Mouse (Mus musculus) MEL (cell line): ENCODE results near the gene Sema3a. TPM values are rescaled to one million over a fixed set of nuclear protein-coding genes. Genes with fewer than 3 reads are reported as not detected.

ENCODE experiments used
- DNase-seq: peaks from one replicate; pipeline ENCODE4 v3.0.0; 2011; ENCODE audit warnings: low read depth, low spot score
- H3K27ac ChIP-seq: 2 replicates; pipeline ENCODE4 v1.5.1; 2012; ENCODE audit warnings: low read depth, mild to moderate bottlenecking, control low read depth, low read length, moderate library complexity; ENCODE audit not compliant: control insufficient read depth
- H3K27me3 ChIP-seq, 2 experiments: fragments of 150-350 bp in 1 of 2; sonication (generic) in 1 of 2; 2 replicates each; pipeline ENCODE4 v1.6.1; 2012; ENCODE audit warnings: low read length in 2 of 2, mild to moderate bottlenecking in 2 of 2, improper control_type of control experiment in 1 of 2, moderate library complexity in 1 of 2; ENCODE audit not compliant: insufficient read depth in 2 of 2, control insufficient read depth in 1 of 2
- H3K36me3 ChIP-seq, 2 experiments: 2 replicates each; pipeline ENCODE4 v1.6.1; 2012 to 2014; ENCODE audit warnings: low read length in 2 of 2, improper control_type of control experiment in 1 of 2, inconsistent platforms in 1 of 2, mild to moderate bottlenecking in 1 of 2; ENCODE audit not compliant: insufficient read depth in 2 of 2, control insufficient read depth in 1 of 2
- H3K4me1 ChIP-seq, 2 experiments: fragments of 150-350 bp in 1 of 2; sonication (generic) in 1 of 2; 2 replicates each; pipeline ENCODE4 v1.6.1; 2012; ENCODE audit warnings: low read length in 2 of 2, improper control_type of control experiment in 1 of 2, mild to moderate bottlenecking in 1 of 2; ENCODE audit not compliant: insufficient read depth in 2 of 2, control insufficient read depth in 1 of 2
- H3K4me3 ChIP-seq, 2 experiments: fragments of 150-350 bp in 1 of 2; sonication (generic) in 1 of 2; 2 replicates each; pipeline ENCODE4 v1.5.1; 2012; ENCODE audit warnings: low read depth in 2 of 2, low read length in 2 of 2, mild to moderate bottlenecking in 2 of 2, moderate library complexity in 2 of 2, control low read depth in 1 of 2, improper control_type of control experiment in 1 of 2; ENCODE audit not compliant: control insufficient read depth in 1 of 2, insufficient read depth in 1 of 2
- H3K79me2 ChIP-seq: 2 replicates; pipeline ENCODE4 v1.6.1; 2012; ENCODE audit warnings: mild to moderate bottlenecking, low read length, moderate library complexity; ENCODE audit not compliant: control insufficient read depth, poor library complexity, insufficient read depth
- H3K9ac ChIP-seq: 2 replicates; pipeline ENCODE4 v1.6.1; 2012; ENCODE audit warnings: low read depth, mild to moderate bottlenecking, control low read depth, low read length, moderate library complexity; ENCODE audit not compliant: control insufficient read depth, poor library complexity, severe bottlenecking
- H3K9me3 ChIP-seq: fragments of 150-350 bp; sonication (generic); replicated peaks from 2 replicates; pipeline ENCODE4 v1.6.1; 2012; ENCODE audit warnings: mild to moderate bottlenecking, low read length, improper control_type of control experiment, moderate library complexity; ENCODE audit not compliant: insufficient read depth
- CTCF ChIP-seq, 3 experiments: IDR thresholded peaks in 2 of 3; conservative IDR thresholded peaks in 1 of 3; 2 replicates each; pipeline ENCODE4 v1.5.1; 2011 to 2012; ENCODE audit warnings: low read length in 3 of 3, low read depth in 2 of 3, mild to moderate bottlenecking in 2 of 3, improper control_type of control experiment in 1 of 3, inconsistent platforms in 1 of 3, mixed read lengths in 1 of 3, moderate library complexity in 1 of 3; ENCODE audit not compliant: control insufficient read depth in 1 of 3, insufficient read depth in 1 of 3, poor library complexity in 1 of 3, severe bottlenecking in 1 of 3
- E2F4 ChIP-seq: IDR thresholded peaks from 2 replicates; pipeline ENCODE4 v1.6.1; 2011; ENCODE audit warnings: low read depth, low read length, improper control_type of control experiment, borderline replicate concordance
- EP300 ChIP-seq, 2 experiments: IDR thresholded peaks; 2 replicates each; pipeline ENCODE4 v1.6.1; 2011; ENCODE audit warnings: improper control_type of control experiment in 2 of 2, low read length in 2 of 2, low read depth in 1 of 2, mild to moderate bottlenecking in 1 of 2
- GABPA ChIP-seq: IDR thresholded peaks from 2 replicates; pipeline ENCODE4 v1.6.1; 2012; ENCODE audit warnings: low read depth, mild to moderate bottlenecking, inconsistent platforms, low read length, improper control_type of control experiment, moderate library complexity
- GATA1 ChIP-seq: IDR thresholded peaks from 2 replicates; pipeline ENCODE4 v1.6.1; 2011; ENCODE audit warnings: low read depth, low read length, improper control_type of control experiment
- HCFC1 ChIP-seq: IDR thresholded peaks from 2 replicates; pipeline ENCODE4 v1.6.1; 2012; ENCODE audit warnings: low read depth, mild to moderate bottlenecking, inconsistent platforms, low read length, improper control_type of control experiment, moderate library complexity
- KAT2A ChIP-seq: conservative IDR thresholded peaks from 2 replicates; pipeline ENCODE4 v1.6.1; 2012; ENCODE audit warnings: low read depth, low read length, improper control_type of control experiment, inconsistent platforms
- MAZ ChIP-seq: IDR thresholded peaks from 2 replicates; pipeline ENCODE4 v1.6.1; 2012; ENCODE audit warnings: low read depth, mild to moderate bottlenecking, inconsistent platforms, low read length, improper control_type of control experiment
- MEF2A ChIP-seq: IDR thresholded peaks from 2 replicates; pipeline ENCODE4 v1.6.1; 2014; ENCODE audit warnings: low read depth, mild to moderate bottlenecking, inconsistent platforms, low read length, improper control_type of control experiment; ENCODE audit not compliant: poor library complexity, insufficient replicate concordance, severe bottlenecking; ENCODE audit errors: extremely low read depth
- MXI1 ChIP-seq: IDR thresholded peaks from 2 replicates; pipeline ENCODE4 v1.6.1; 2011; ENCODE audit warnings: mild to moderate bottlenecking, low read depth, low read length, improper control_type of control experiment
- MYC ChIP-seq: IDR thresholded peaks from 2 replicates; pipeline ENCODE4 v1.6.1; 2011; ENCODE audit warnings: low read depth, mild to moderate bottlenecking, low read length, improper control_type of control experiment, moderate library complexity
- NRF1 ChIP-seq: IDR thresholded peaks from 2 replicates; pipeline ENCODE4 v1.6.1; 2014; ENCODE audit warnings: low read depth, mild to moderate bottlenecking, inconsistent platforms, low read length, improper control_type of control experiment, moderate library complexity; ENCODE audit not compliant: poor library complexity, insufficient read depth, severe bottlenecking
- POLR2A ChIP-seq, 2 experiments: IDR thresholded peaks; 2 replicates each; pipeline ENCODE4 v1.6.1; 2011 to 2012; ENCODE audit warnings: low read length in 2 of 2, mild to moderate bottlenecking in 2 of 2, control low read depth in 1 of 2, improper control_type of control experiment in 1 of 2, low read depth in 1 of 2, moderate library complexity in 1 of 2; ENCODE audit not compliant: control insufficient read depth in 1 of 2, insufficient read depth in 1 of 2, poor library complexity in 1 of 2
- POLR2AphosphoS2 ChIP-seq: IDR thresholded peaks from 2 replicates; pipeline ENCODE4 v1.6.1; 2011; ENCODE audit warnings: low read length, improper control_type of control experiment
- POLR2AphosphoS5 ChIP-seq: IDR thresholded peaks from 2 replicates; pipeline ENCODE4 v1.6.1; 2012; ENCODE audit warnings: low read depth, borderline replicate concordance, mild to moderate bottlenecking, inconsistent platforms, low read length, moderate library complexity, mixed read lengths
- RAD21 ChIP-seq: IDR thresholded peaks from 2 replicates; pipeline ENCODE4 v1.6.1; 2011; ENCODE audit warnings: mild to moderate bottlenecking, low read depth, low read length, improper control_type of control experiment
- RCOR1 ChIP-seq: IDR thresholded peaks from 2 replicates; pipeline ENCODE4 v1.6.1; 2012; ENCODE audit warnings: low read depth, mild to moderate bottlenecking, inconsistent platforms, low read length, improper control_type of control experiment
- SIN3A ChIP-seq: IDR thresholded peaks from 2 replicates; pipeline ENCODE4 v1.6.1; 2012; ENCODE audit warnings: low read length, improper control_type of control experiment, inconsistent platforms
- SMC3 ChIP-seq: IDR thresholded peaks from 2 replicates; pipeline ENCODE4 v1.6.1; 2011; ENCODE audit warnings: low read depth, low read length, improper control_type of control experiment
- TAL1 ChIP-seq: IDR thresholded peaks from 2 replicates; pipeline ENCODE4 v1.6.1; 2012; ENCODE audit warnings: mild to moderate bottlenecking, inconsistent platforms, low read length, moderate library complexity, mixed read lengths
- TCF12 ChIP-seq: IDR thresholded peaks from 2 replicates; pipeline ENCODE4 v1.6.1; 2014; ENCODE audit warnings: low read depth, mild to moderate bottlenecking, inconsistent platforms, low read length, improper control_type of control experiment, moderate library complexity
- UBTF ChIP-seq: IDR thresholded peaks from 2 replicates; pipeline ENCODE4 v1.6.1; 2012; ENCODE audit warnings: low read depth, mild to moderate bottlenecking, inconsistent platforms, low read length, improper control_type of control experiment, moderate library complexity, borderline replicate concordance; ENCODE audit not compliant: insufficient read depth
- USF1 ChIP-seq: IDR thresholded peaks from 2 replicates; pipeline ENCODE4 v1.6.1; 2014; ENCODE audit warnings: low read depth, mild to moderate bottlenecking, inconsistent platforms, low read length, improper control_type of control experiment, moderate library complexity
- ZC3H11A ChIP-seq: IDR thresholded peaks from 2 replicates; pipeline ENCODE4 v1.6.1; 2012; ENCODE audit warnings: low read depth, mild to moderate bottlenecking, inconsistent platforms, low read length, improper control_type of control experiment
- ZNF384 ChIP-seq: IDR thresholded peaks from 2 replicates; pipeline ENCODE4 v1.6.1; 2012; ENCODE audit warnings: low read depth, mild to moderate bottlenecking, inconsistent platforms, low read length, improper control_type of control experiment
- polyA plus RNA-seq, 2 experiments: library from polyadenylated mRNA; stranded (reverse) in 1 of 2; unstranded in 1 of 2; fragments of >175 nt in 1 of 2; fragments of >200 nt in 1 of 2; gene quantifications; 2 replicates each; pipeline versions ENCODE4 v1.2.1 to v1.2.4; 2012; ENCODE audit warnings: low replicate concordance in 2 of 2, low read depth in 1 of 2; ENCODE audit not compliant: insufficient read length in 2 of 2, insufficient read depth in 1 of 2, missing spikeins in 1 of 2
- total RNA-seq: library from RNA; depleted of rRNA; stranded (reverse); fragments of 300-350 nt; gene quantifications from 2 replicates; pipeline ENCODE4 v1.2.3, GENCODE M21; 2012

The Sema3a gene
- total and polyA plus RNA-seq, 3 experiments = not detected

GRCm38 (mm10) chr5:13585559-13586207, 460.5 kb downstream of the Sema3a start:
- Histone ChIP-seq H3K36me3 (no peaks in the 10 kb centered on the region), H3K9ac (no peak overlapping the region)
- peak; percentile 43 for DNase-seq
- no peak for TF ChIP-seq POLR2A (IDR thresholded peaks at IDR 0.05; ENCODE audit: control insufficient read depth in 1 of 2, insufficient read depth in 1 of 2, low read depth in 1 of 2, low read length in 2 of 2, poor library complexity in 1 of 2)
- TF ChIP-seq RAD21 = peak; percentile 87
- peak; percentile 81 for TF ChIP-seq SMC3
- TF ChIP-seq MAZ = no peak
- TF ChIP-seq POLR2AphosphoS2 = no peak
- no peak for TF ChIP-seq HCFC1
- TF ChIP-seq EP300 (IDR thresholded peaks at IDR 0.05; ENCODE audit: low read depth in 1 of 2, low read length in 2 of 2) = no peak
- peak in 1 of 3 experiments; percentile 69; a peak in 2 of 6 replicates for TF ChIP-seq CTCF (IDR thresholded peaks at IDR 0.05 in 2 of 3, conservative IDR thresholded peaks at IDR 0.05 in 1 of 3; ENCODE audit: control insufficient read depth in 1 of 3, insufficient read depth in 1 of 3, low read depth in 2 of 3, low read length in 3 of 3, poor library complexity in 1 of 3, severe bottlenecking in 1 of 3)
- no peak for TF ChIP-seq GATA1
- TF ChIP-seq USF1 = no peak
- no peak for TF ChIP-seq MXI1
- no peak for TF ChIP-seq TCF12
- TF ChIP-seq TAL1 = no peak
- TF ChIP-seq KAT2A = no peak
- peak; percentile 89 for TF ChIP-seq ZC3H11A
- no peak for TF ChIP-seq E2F4
- TF ChIP-seq UBTF = no peak
- no peak for TF ChIP-seq MEF2A
- no peak for TF ChIP-seq GABPA
- TF ChIP-seq ZNF384 = no peak
- TF ChIP-seq, all 39 proteins: peak for 4
- no peaks in the 10 kb centered on the region for H3K9me3 ChIP-seq
- no peak overlapping the region for H3K4me3 ChIP-seq
- no peaks in the 10 kb centered on the region for H3K27me3 ChIP-seq
- H3K27ac ChIP-seq = no peak overlapping the region
- no peaks in the 10 kb centered on the region for H3K4me1 ChIP-seq
- H3K79me2 ChIP-seq = no peaks in the 10 kb centered on the region

GRCm38 (mm10) chr5:13594422-13594821, 469.2 kb downstream of the Sema3a start:
- TF ChIP-seq MYC (no peak), NRF1 (no peak), E2F4 (no peak), TCF12 (no peak), MAZ (no peak), POLR2A (IDR thresholded peaks at IDR 0.05; ENCODE audit: control insufficient read depth in 1 of 2, insufficient read depth in 1 of 2, low read depth in 1 of 2, low read length in 2 of 2, poor library complexity in 1 of 2) (no peak), POLR2AphosphoS5 (no peak), RCOR1 (no peak), SMC3 (no peak), POLR2AphosphoS2 (no peak), SIN3A (no peak), HCFC1 (no peak), TAL1 (no peak), EP300 (IDR thresholded peaks at IDR 0.05; ENCODE audit: low read depth in 1 of 2, low read length in 2 of 2) (no peak), CTCF (IDR thresholded peaks at IDR 0.05 in 2 of 3, conservative IDR thresholded peaks at IDR 0.05 in 1 of 3; ENCODE audit: control insufficient read depth in 1 of 3, insufficient read depth in 1 of 3, low read depth in 2 of 3, low read length in 3 of 3, poor library complexity in 1 of 3, severe bottlenecking in 1 of 3) (no peak), ZC3H11A (no peak)
- H3K27me3 ChIP-seq = no peaks in the 10 kb centered on the region
- H3K9ac ChIP-seq = no peak overlapping the region
- H3K4me1 ChIP-seq = no peaks in the 10 kb centered on the region
- no peak for DNase-seq
- H3K36me3 ChIP-seq = no peaks in the 10 kb centered on the region
- no peaks in the 10 kb centered on the region for H3K79me2 ChIP-seq
- H3K4me3 ChIP-seq = no peak overlapping the region
- H3K9me3 ChIP-seq = no peaks in the 10 kb centered on the region
- H3K27ac ChIP-seq = no peak overlapping the region
